8 mouse cellular contexts compared by ENCODE assay signal in the genomic region with DNA sequence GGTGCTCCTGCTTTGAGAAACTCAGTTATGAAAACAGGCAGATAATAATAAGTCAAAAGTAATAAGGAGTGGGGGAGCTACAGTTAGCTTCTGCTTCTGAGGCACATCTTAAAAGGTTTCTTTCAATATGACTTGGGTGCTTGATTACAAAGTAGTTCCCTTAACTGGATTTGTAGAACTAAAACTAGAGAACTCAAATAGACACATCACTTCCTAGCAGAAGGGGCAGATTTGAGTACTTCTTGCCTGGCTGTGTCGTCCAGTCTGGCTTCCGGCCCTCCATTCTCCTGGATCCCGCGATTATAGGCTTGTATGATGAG. TPM values are rescaled to one million over a fixed set of nuclear protein-coding genes. Genes with fewer than 3 reads are reported as not detected.
DNase-seq lines count a peak whose midpoint lies in the region; ATAC-seq and TF ChIP-seq lines count a peak whose summit lies in the region.

No protein-coding gene starts in this region.

- no peak overlapping the region for H3K27ac ChIP-seq in heart, embryonic 12.5 days (ENCODE audit: poor library complexity, severe bottlenecking)
- H3K27ac ChIP-seq in bone marrow macrophage, adult 2 months (ENCODE audit: insufficient read depth, low read depth, low read length) = no peak overlapping the region
- H3K27ac ChIP-seq in hindbrain, embryonic 15.5 days (replicated peaks) = 0 out of 2 replicates have a peak overlapping the region, but pooled peaks have one; percentile 46
- no peak overlapping the region for H3K27ac ChIP-seq in midbrain, embryonic 12.5 days (replicated peaks)

- H3K27me3 ChIP-seq in heart, embryonic 12.5 days (replicated peaks) = no peaks in the 10 kb centered on the region
- no peaks in the 10 kb centered on the region for H3K27me3 ChIP-seq in hindbrain, embryonic 15.5 days
- peaks cover 6% of the 10 kb centered on the region; the same call in 1 of the 2 replicates for H3K27me3 ChIP-seq in midbrain, embryonic 12.5 days

- 0 out of 2 replicates have a peak, but pooled peaks cover 3% of the 10 kb centered on the region for H3K4me1 ChIP-seq in heart, embryonic 12.5 days (replicated peaks)
- peaks cover 8% of the 10 kb centered on the region; the same call in 1 of the 2 replicates for H3K4me1 ChIP-seq in bone marrow macrophage, adult 2 months (ENCODE audit: control insufficient read depth, insufficient read depth, low read length)
- peaks cover 7% of the 10 kb centered on the region; the same call in 1 of the 2 replicates for H3K4me1 ChIP-seq in hindbrain, embryonic 15.5 days (replicated peaks)
- H3K4me1 ChIP-seq in midbrain, embryonic 12.5 days = no peaks in the 10 kb centered on the region; the same call in 1 of the 2 replicates

- TF ChIP-seq POLR2A in bone marrow macrophage, adult 2 months (IDR thresholded peaks at IDR 0.05; ENCODE audit: borderline replicate concordance, low read depth, low read length) = no peak

- peak overlapping the region; percentile 85 for H3K4me2 ChIP-seq in heart, embryonic 12.5 days
- peak overlapping the region; percentile 88 for H3K4me2 ChIP-seq in hindbrain, embryonic 15.5 days
- H3K4me2 ChIP-seq in midbrain, embryonic 12.5 days (replicated peaks) = peak overlapping the region; percentile 74

- DNase-seq in heart, adult 8-10 months (ENCODE audit: low spot score) = no peak
- no peak for DNase-seq in layer of hippocampus, postnatal 36 days
- DNase-seq in urinary bladder, postnatal 14 days (ENCODE audit: low spot score) = no peak
- DNase-seq in left cerebral cortex, adult 8-10 months (ENCODE audit: low spot score in 2 of 2) = no peak

- TF ChIP-seq CTCF in bone marrow macrophage, adult 2 months (IDR thresholded peaks at IDR 0.05; ENCODE audit: low read depth, low read length) = no peak

- ATAC-seq in heart, embryonic 12.5 days (ENCODE audit: insufficient number of reproducible peaks, low FRiP score) = no peak
- no peak for ATAC-seq in hindbrain, embryonic 15.5 days (ENCODE audit: low FRiP score, low read depth)
- no peak for ATAC-seq in midbrain, embryonic 12.5 days (ENCODE audit: low FRiP score, low read depth)

- H3K9me3 ChIP-seq in heart, embryonic 12.5 days (replicated peaks) = no peaks in the 10 kb centered on the region
- no peaks in the 10 kb centered on the region for H3K9me3 ChIP-seq in hindbrain, embryonic 15.5 days
- H3K9me3 ChIP-seq in midbrain, embryonic 12.5 days = no peaks in the 10 kb centered on the region

- no peaks in the 10 kb centered on the region for H3K36me3 ChIP-seq in heart, embryonic 12.5 days
- no peaks in the 10 kb centered on the region for H3K36me3 ChIP-seq in hindbrain, embryonic 15.5 days
- H3K36me3 ChIP-seq in midbrain, embryonic 12.5 days = no peaks in the 10 kb centered on the region

- H3K4me3 ChIP-seq in heart, embryonic 12.5 days = peak overlapping the region; percentile 61
- H3K4me3 ChIP-seq in bone marrow macrophage, adult 2 months (ENCODE audit: insufficient read depth, low read length) = peak overlapping the region; percentile 86
- peak overlapping the region; percentile 57 for H3K4me3 ChIP-seq in hindbrain, embryonic 15.5 days
- H3K4me3 ChIP-seq in midbrain, embryonic 12.5 days = peak overlapping the region; percentile 52

- WGBS in heart, embryonic 12.5 days = 72% methylated on average over 4 of the region's 4 CpGs
- WGBS in hindbrain, embryonic 15.5 days = 82% methylated on average over 4 of the region's 4 CpGs
- WGBS in midbrain, embryonic 12.5 days = 84% methylated on average over 4 of the region's 4 CpGs

- H3K9ac ChIP-seq in heart, embryonic 12.5 days = no peak overlapping the region
- peak overlapping the region; percentile 66; the same call in 1 of the 2 replicates for H3K9ac ChIP-seq in hindbrain, embryonic 15.5 days
- H3K9ac ChIP-seq in midbrain, embryonic 12.5 days (replicated peaks) = no peak overlapping the region

RNA-seq across cellular contexts. Expression of gene Gatm, which starts 0.5 kb away (rescaled TPM):
- 29.9 and 34.8 TPM in 2 replicates for polyA plus RNA-seq in heart, embryonic 12.5 days (2016; fragmentation: Nextera tagmentation; extraction: Ambion mirVana)
- total RNA-seq in heart, adult 8-10 months (2022) = 1 to 10 TPM; 2.4 to 3.9 (median 2.6) TPM
- 59.3 and 60.9 TPM in 2 replicates for polyA plus RNA-seq in bone marrow macrophage, adult 2 months (2012; ENCODE audit: insufficient read depth, insufficient read length, missing spikeins)
- 42.2 and 46.9 TPM in 2 replicates for polyA plus RNA-seq in hindbrain, embryonic 15.5 days (2015; fragmentation: Nextera tagmentation; extraction: Ambion mirVana)
- 23.3 and 23.8 TPM in 2 replicates for polyA plus RNA-seq in midbrain, embryonic 12.5 days (2016; fragmentation: Nextera tagmentation; extraction: Ambion mirVana)
- 10 to 100 TPM; 58.7 to 60.1 TPM for total RNA-seq in layer of hippocampus, postnatal 36 days (2021)
- total RNA-seq in left cerebral cortex, adult 8-10 months (2022) = 100 to 1,000 TPM in 3 of 4 experiments, 10 to 100 TPM in 1; 97.7 to 112 (median 104) TPM

RNA-seq across cellular contexts. Expression of gene AA467197, which starts 25.2 kb away (rescaled TPM):
- not detected in 2 replicates for polyA plus RNA-seq in heart, embryonic 12.5 days (2016; fragmentation: Nextera tagmentation; extraction: Ambion mirVana)
- under 1 TPM; 0.46 to 0.97 (median 0.65) TPM for total RNA-seq in heart, adult 8-10 months (2022)
- not detected in 2 replicates for polyA plus RNA-seq in bone marrow macrophage, adult 2 months (2012; ENCODE audit: insufficient read depth, insufficient read length, missing spikeins)
- 0.42 and 0.53 TPM in 2 replicates for polyA plus RNA-seq in hindbrain, embryonic 15.5 days (2015; fragmentation: Nextera tagmentation; extraction: Ambion mirVana)
- polyA plus RNA-seq in midbrain, embryonic 12.5 days (2016; fragmentation: Nextera tagmentation; extraction: Ambion mirVana) = 0.26 and 0.43 TPM in 2 replicates
- total RNA-seq in layer of hippocampus, postnatal 36 days (2021) = 1 to 10 TPM in 1 of 2 experiments, not detected in 1; 1.5 TPM
- 1 to 10 TPM in 1 of 4 experiments, under 1 TPM in 1, not detected in 2; 0.65 to 1.0 TPM for total RNA-seq in left cerebral cortex, adult 8-10 months (2022)
